Mouse (Mus musculus) MEL (cell line): ENCODE results near the gene Abcc9.

Source experiments
- CHD1 ChIP-seq: IDR thresholded peaks from 2 replicates; pipeline ENCODE4 v1.6.1; 2012; ENCODE audit warnings: low read depth, mild to moderate bottlenecking, inconsistent platforms, low read length, improper control_type of control experiment
- CHD2 ChIP-seq: IDR thresholded peaks from 2 replicates; pipeline ENCODE4 v1.6.1; 2011; ENCODE audit warnings: low read length, improper control_type of control experiment
- CTCF ChIP-seq, 3 experiments: IDR thresholded peaks in 2 of 3; conservative IDR thresholded peaks in 1 of 3; 2 replicates each; pipeline ENCODE4 v1.5.1; 2011 to 2012; ENCODE audit warnings: low read length in 3 of 3, low read depth in 2 of 3, mild to moderate bottlenecking in 2 of 3, improper control_type of control experiment in 1 of 3, inconsistent platforms in 1 of 3, mixed read lengths in 1 of 3, moderate library complexity in 1 of 3; ENCODE audit not compliant: control insufficient read depth in 1 of 3, insufficient read depth in 1 of 3, poor library complexity in 1 of 3, severe bottlenecking in 1 of 3
- HCFC1 ChIP-seq: IDR thresholded peaks from 2 replicates; pipeline ENCODE4 v1.6.1; 2012; ENCODE audit warnings: low read depth, mild to moderate bottlenecking, inconsistent platforms, low read length, improper control_type of control experiment, moderate library complexity
- JUND ChIP-seq: IDR thresholded peaks from 2 replicates; pipeline ENCODE4 v1.6.1; 2011; ENCODE audit warnings: low read depth, mild to moderate bottlenecking, improper control_type of control experiment, low read length
- MAFK ChIP-seq: IDR thresholded peaks from 2 replicates; pipeline ENCODE4 v1.6.1; 2011; ENCODE audit warnings: low read depth, mild to moderate bottlenecking, low read length, improper control_type of control experiment, borderline replicate concordance
- MAX ChIP-seq: IDR thresholded peaks from 2 replicates; pipeline ENCODE4 v1.6.1; 2011; ENCODE audit warnings: low read length, improper control_type of control experiment
- MXI1 ChIP-seq: IDR thresholded peaks from 2 replicates; pipeline ENCODE4 v1.6.1; 2011; ENCODE audit warnings: mild to moderate bottlenecking, low read depth, low read length, improper control_type of control experiment
- TCF12 ChIP-seq: IDR thresholded peaks from 2 replicates; pipeline ENCODE4 v1.6.1; 2014; ENCODE audit warnings: low read depth, mild to moderate bottlenecking, inconsistent platforms, low read length, improper control_type of control experiment, moderate library complexity

DNA sequence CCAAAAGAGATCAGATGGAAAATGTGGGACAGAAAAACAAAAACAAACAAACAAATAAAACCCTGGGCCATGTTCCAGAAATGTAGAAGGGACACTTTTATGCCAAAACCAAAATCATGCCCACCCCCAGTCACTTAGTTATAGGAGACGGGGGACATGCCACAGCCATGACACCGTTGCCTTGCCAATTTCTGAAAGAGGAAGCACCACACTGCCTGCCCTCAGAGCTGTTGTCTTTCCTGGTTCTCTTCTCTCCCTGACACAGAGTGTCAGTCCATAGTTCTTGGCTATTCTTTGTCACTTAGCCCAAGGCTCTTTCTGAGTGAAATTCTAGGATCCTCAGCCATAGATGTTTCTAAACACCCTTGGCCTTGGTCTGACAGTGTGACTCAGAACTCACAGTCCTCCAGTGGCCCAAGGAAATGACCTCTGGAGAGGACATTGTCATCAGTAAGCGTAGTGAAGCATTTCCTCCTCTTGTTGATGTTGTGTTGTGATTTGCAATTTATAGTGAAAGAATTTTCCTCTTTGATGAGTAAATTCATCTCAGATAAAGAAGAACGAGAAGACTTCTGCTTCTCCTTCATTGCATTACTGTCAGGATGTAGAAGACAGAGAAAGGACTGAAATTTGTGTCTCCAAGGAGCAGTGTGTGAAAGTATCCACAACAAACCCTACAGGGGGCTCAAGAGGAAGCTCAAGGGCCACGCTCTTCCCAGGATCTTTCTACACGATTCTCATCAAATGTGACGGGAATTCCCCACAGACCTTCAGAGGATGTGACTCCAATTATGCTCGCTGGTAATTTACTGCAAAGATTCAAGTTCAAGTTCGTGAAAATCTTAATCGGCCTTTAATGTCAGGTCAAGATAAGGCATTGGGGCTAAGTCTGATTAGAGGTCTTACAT is 143.1 kb downstream of the Abcc9 start:
- no peak for TF ChIP-seq MXI1
- TF ChIP-seq CTCF (IDR thresholded peaks at IDR 0.05 in 2 of 3, conservative IDR thresholded peaks at IDR 0.05 in 1 of 3; ENCODE audit: control insufficient read depth in 1 of 3, insufficient read depth in 1 of 3, low read depth in 2 of 3, low read length in 3 of 3, poor library complexity in 1 of 3, severe bottlenecking in 1 of 3), result no peak
- TF ChIP-seq TCF12, result no peak
- TF ChIP-seq CHD1, result no peak
- TF ChIP-seq MAX, result no peak
- TF ChIP-seq MAFK, result no peak
- no peak for TF ChIP-seq JUND
- TF ChIP-seq CHD2, result no peak
- TF ChIP-seq HCFC1, result no peak
